Mouse (Mus musculus): ENCODE measurements around the gene Plekhb2. TPM values are rescaled to one million over a fixed set of nuclear protein-coding genes. Genes with fewer than 3 reads are reported as not detected.

Plekhb2 gene
- total RNA-seq, 2 experiments from 2014 or later: 214 to 227 TPM

GRCm38 (mm10) chr1:34830934-34831333, 18.8 kb upstream of the Plekhb2 start:
- DNase-seq (ENCODE audit: low spot score in 2 of 2): no peak

GRCm38 (mm10) chr1:34831381-34831780, 18.4 kb upstream of the Plekhb2 start:
- DNase-seq (ENCODE audit: low spot score in 2 of 2): no peak

GRCm38 (mm10) chr1:34834904-34835303, 14.9 kb upstream of the Plekhb2 start:
- DNase-seq (ENCODE audit: low spot score in 2 of 2): no peak

GRCm38 (mm10) chr1:34837951-34838689, 11.7 kb upstream of the Plekhb2 start:
- no peak for DNase-seq (ENCODE audit: low spot score in 2 of 2)

- no peak for DNase-seq (ENCODE audit: low spot score in 2 of 2)
Measured at GRCm38 (mm10) chr1:34839241-34839640, 10.5 kb upstream of the Plekhb2 start.

- no peak for DNase-seq (ENCODE audit: low spot score in 2 of 2)
Measured at GRCm38 (mm10) chr1:34841709-34842388, 7.9 kb upstream of the Plekhb2 start.

GRCm38 (mm10) chr1:34842389-34842861, 7.4 kb upstream of the Plekhb2 start:
- DNase-seq (ENCODE audit: low spot score in 2 of 2): peak; percentile 18 to 48

GRCm38 (mm10) chr1:34842887-34843618, 6.7 kb upstream of the Plekhb2 start, which contains the start of gene Fam168b:
Fam168b (minus strand) TSS chr1:34843065.
- DNase-seq (ENCODE audit: low spot score in 2 of 2): peak; percentile 82 to 91

GRCm38 (mm10) chr1:34847070-34847469, 2.7 kb upstream of the Plekhb2 start:
- DNase-seq (ENCODE audit: low spot score in 2 of 2): no peak

GRCm38 (mm10) chr1:34850343-34851136, 764 bp downstream of the Plekhb2 start:
- DNase-seq (ENCODE audit: low spot score in 2 of 2): no peak

- DNase-seq (ENCODE audit: low spot score in 2 of 2): peak in 1 of 2 experiments; percentile 34
Measured at GRCm38 (mm10) chr1:34851562-34851961, 1.8 kb downstream of the Plekhb2 start.

- DNase-seq (ENCODE audit: low spot score in 2 of 2): no peak
Measured at GRCm38 (mm10) chr1:34852116-34852878, 2.5 kb downstream of the Plekhb2 start.

GRCm38 (mm10) chr1:34853786-34854185, 4.0 kb downstream of the Plekhb2 start:
- no peak for DNase-seq (ENCODE audit: low spot score in 2 of 2)

GRCm38 (mm10) chr1:34855056-34855739, 5.4 kb downstream of the Plekhb2 start:
- no peak for DNase-seq (ENCODE audit: low spot score in 2 of 2)

- no peak for DNase-seq (ENCODE audit: low spot score in 2 of 2)
Measured at GRCm38 (mm10) chr1:34858671-34859070, 8.9 kb downstream of the Plekhb2 start.

GRCm38 (mm10) chr1:34859761-34860160, 10.0 kb downstream of the Plekhb2 start:
- no peak for DNase-seq (ENCODE audit: low spot score in 2 of 2)

GRCm38 (mm10) chr1:34860205-34860604, 10.4 kb downstream of the Plekhb2 start:
- DNase-seq (ENCODE audit: low spot score in 2 of 2): no peak

- DNase-seq (ENCODE audit: low spot score in 2 of 2): no peak
Measured at GRCm38 (mm10) chr1:34862877-34863276, 13.1 kb downstream of the Plekhb2 start.

GRCm38 (mm10) chr1:34863323-34863722, 13.5 kb downstream of the Plekhb2 start:
- peak in 1 of 2 experiments; percentile 69 for DNase-seq (ENCODE audit: low spot score in 2 of 2)

Data from layer of hippocampus, adult 18-20 months (tissue).